Mouse (Mus musculus) E14TG2a.4 (cell line): ENCODE data around the gene Tmem248.

Source experiments
- H3K27me3 ChIP-seq: 2 replicates; pipeline ENCODE4 v1.6.1; 2014; ENCODE audit warnings: low read length, control low read depth; ENCODE audit not compliant: insufficient read depth
- H3K36me3 ChIP-seq: 2 replicates; pipeline ENCODE4 v1.6.1; 2014; ENCODE audit warnings: low read length, control low read depth; ENCODE audit not compliant: insufficient read depth
- H3K4me1 ChIP-seq: replicated peaks from 2 replicates; pipeline ENCODE4 v1.6.1; 2014; ENCODE audit warnings: low read depth, low read length, control low read depth
- H3K4me3 ChIP-seq: replicated peaks from 2 replicates; pipeline ENCODE4 v1.5.1; 2014; ENCODE audit warnings: mild to moderate bottlenecking, low read length
- H3K9me3 ChIP-seq: 2 replicates; pipeline ENCODE4 v1.6.1; 2014; ENCODE audit warnings: low read length, control low read depth
- CTCF ChIP-seq: conservative IDR thresholded peaks from 2 replicates; pipeline ENCODE4 v1.5.1; 2014; ENCODE audit warnings: low read length
- NANOG ChIP-seq: IDR thresholded peaks from 2 replicates; pipeline ENCODE4 v1.6.1; 2014; ENCODE audit warnings: borderline replicate concordance, low read length, mixed read lengths
- POU5F1 ChIP-seq: IDR thresholded peaks from 2 replicates; pipeline ENCODE4 v1.6.1; 2014; ENCODE audit warnings: low read length, borderline replicate concordance

The Tmem248 gene

GRCm38 (mm10) chr5:130257303-130257702, 40.4 kb downstream of the Tmem248 start:
- H3K4me1 ChIP-seq, result peaks cover 35% of the 10 kb centered on the region
- H3K4me3 ChIP-seq, result peak overlapping the region; percentile 96
- no peaks in the 10 kb centered on the region for H3K9me3 ChIP-seq
- TF ChIP-seq POU5F1 (no peak), CTCF (no peak), NANOG (no peak)
- H3K27me3 ChIP-seq, result no peaks in the 10 kb centered on the region
- H3K36me3 ChIP-seq, result peaks cover 55% of the 10 kb centered on the region

- Histone ChIP-seq H3K4me1 (peaks cover 38% of the 10 kb centered on the region), H3K27me3 (no peaks in the 10 kb centered on the region), H3K9me3 (no peaks in the 10 kb centered on the region), H3K4me3 (no peak overlapping the region), H3K36me3 (peaks cover 94% of the 10 kb centered on the region)
- TF ChIP-seq CTCF (peak; percentile 28), NANOG (no peak), POU5F1 (no peak)
Observed at GRCm38 (mm10) chr5:130263454-130263853, 46.6 kb downstream of the Tmem248 start.

GRCm38 (mm10) chr5:130264433-130265005, 47.6 kb downstream of the Tmem248 start:
- Histone ChIP-seq H3K36me3 (peaks cover 95% of the 10 kb centered on the region), H3K9me3 (no peaks in the 10 kb centered on the region), H3K27me3 (no peaks in the 10 kb centered on the region), H3K4me1 (peaks cover 42% of the 10 kb centered on the region), H3K4me3 (no peak overlapping the region)
- TF ChIP-seq POU5F1, result no peak
- TF ChIP-seq NANOG, result no peak
- TF ChIP-seq CTCF, result no peak

GRCm38 (mm10) chr5:130266651-130267050, 49.8 kb downstream of the Tmem248 start:
- Histone ChIP-seq H3K9me3 (no peaks in the 10 kb centered on the region), H3K4me3 (no peak overlapping the region), H3K4me1 (peaks cover 57% of the 10 kb centered on the region), H3K27me3 (no peaks in the 10 kb centered on the region), H3K36me3 (peaks cover 96% of the 10 kb centered on the region)
- TF ChIP-seq NANOG (no peak), CTCF (peak; percentile 95)

- Histone ChIP-seq H3K4me1 (peaks cover 60% of the 10 kb centered on the region), H3K9me3 (no peaks in the 10 kb centered on the region), H3K27me3 (no peaks in the 10 kb centered on the region), H3K36me3 (peaks cover 95% of the 10 kb centered on the region), H3K4me3 (no peak overlapping the region)
- TF ChIP-seq CTCF (peak; percentile 84), POU5F1 (no peak)
Observed at GRCm38 (mm10) chr5:130267316-130267715, 50.4 kb downstream of the Tmem248 start.

GRCm38 (mm10) chr5:130268976-130269375, 52.1 kb downstream of the Tmem248 start:
- no peaks in the 10 kb centered on the region for H3K9me3 ChIP-seq
- peaks cover 95% of the 10 kb centered on the region for H3K36me3 ChIP-seq
- no peaks in the 10 kb centered on the region for H3K27me3 ChIP-seq
- H3K4me1 ChIP-seq, result peaks cover 59% of the 10 kb centered on the region
- H3K4me3 ChIP-seq, result no peak overlapping the region
- TF ChIP-seq POU5F1 (no peak), CTCF (no peak), NANOG (no peak)

- Histone ChIP-seq H3K4me1 (peaks cover 52% of the 10 kb centered on the region), H3K4me3 (peak overlapping the region; percentile 11; the same call in 1 of the 2 replicates), H3K36me3 (peaks cover 94% of the 10 kb centered on the region), H3K27me3 (no peaks in the 10 kb centered on the region), H3K9me3 (no peaks in the 10 kb centered on the region)
- TF ChIP-seq POU5F1 (no peak), CTCF (peak; percentile 81)
Observed at GRCm38 (mm10) chr5:130272344-130272743, 55.5 kb downstream of the Tmem248 start.

GRCm38 (mm10) chr5:130273046-130273445, 56.2 kb downstream of the Tmem248 start:
- peaks cover 52% of the 10 kb centered on the region for H3K4me1 ChIP-seq
- no peak overlapping the region for H3K4me3 ChIP-seq
- H3K27me3 ChIP-seq, result no peaks in the 10 kb centered on the region
- peaks cover 94% of the 10 kb centered on the region for H3K36me3 ChIP-seq
- TF ChIP-seq CTCF, result no peak
- TF ChIP-seq NANOG, result no peak
- no peak for TF ChIP-seq POU5F1
- H3K9me3 ChIP-seq, result no peaks in the 10 kb centered on the region

GRCm38 (mm10) chr5:130275509-130275908, 58.6 kb downstream of the Tmem248 start:
- no peaks in the 10 kb centered on the region for H3K27me3 ChIP-seq
- H3K36me3 ChIP-seq, result peaks cover 96% of the 10 kb centered on the region
- H3K9me3 ChIP-seq, result no peaks in the 10 kb centered on the region
- no peak overlapping the region for H3K4me3 ChIP-seq
- peak; percentile 81 for TF ChIP-seq CTCF
- no peak for TF ChIP-seq POU5F1
- H3K4me1 ChIP-seq, result peaks cover 34% of the 10 kb centered on the region

GRCm38 (mm10) chr5:130278011-130278472, 61.2 kb downstream of the Tmem248 start:
- TF ChIP-seq NANOG (no peak), POU5F1 (no peak), CTCF (no peak)
- no peak overlapping the region for H3K4me3 ChIP-seq
- H3K36me3 ChIP-seq, result peaks cover 96% of the 10 kb centered on the region
- H3K4me1 ChIP-seq, result peaks cover 12% of the 10 kb centered on the region
- H3K9me3 ChIP-seq, result no peaks in the 10 kb centered on the region
- no peaks in the 10 kb centered on the region for H3K27me3 ChIP-seq
